9 mouse cellular contexts compared by ENCODE assay signal in the genomic region with DNA sequence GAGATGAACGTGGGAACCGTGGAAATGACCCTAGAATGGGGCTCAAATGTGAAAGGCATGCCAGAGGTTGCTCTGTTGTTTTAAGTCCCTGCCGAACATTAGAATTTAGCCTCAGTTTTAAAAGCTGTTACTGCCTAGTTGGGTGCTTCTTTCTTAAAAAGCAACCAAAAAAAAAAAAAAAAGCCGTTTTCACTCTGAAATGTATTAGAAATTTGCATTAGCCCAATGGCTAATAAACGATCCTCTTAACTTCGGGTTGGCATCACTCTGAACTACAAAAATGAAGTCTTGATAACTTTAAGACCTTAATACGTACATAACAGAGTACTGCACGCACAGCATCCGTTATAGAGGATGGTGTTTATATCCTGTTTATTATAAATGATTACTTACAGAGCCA. TPM values are rescaled to one million over a fixed set of nuclear protein-coding genes. Genes with fewer than 3 reads are reported as not detected.
DNase-seq lines count a peak whose midpoint lies in the region; ATAC-seq and TF ChIP-seq lines count a peak whose summit lies in the region.
"Had no signal": no experiment of that assay in that cellular context is flagged by ENCODE, and none has a peak within 500 bp of the region (broad histone marks: within the 10 kb centered on the region; RNA-seq: fewer than 3 reads in every experiment).

No protein-coding gene starts in this region.

- no peaks in the 10 kb centered on the region for H3K9me3 ChIP-seq in heart, embryonic 16.5 days (replicated peaks; ENCODE audit: control insufficient read depth, low read length)
- no peaks in the 10 kb centered on the region for H3K9me3 ChIP-seq in ES-E14 (ENCODE audit: control insufficient read depth, insufficient read depth, low read depth, low read length)
- no peaks in the 10 kb centered on the region for H3K9me3 ChIP-seq in hindbrain, embryonic 12.5 days (replicated peaks)
- no peaks in the 10 kb centered on the region for H3K9me3 ChIP-seq in midbrain, embryonic 13.5 days

- no peaks in the 10 kb centered on the region for H3K36me3 ChIP-seq in heart, embryonic 16.5 days (ENCODE audit: control insufficient read depth, insufficient read depth)
- no peaks in the 10 kb centered on the region for H3K36me3 ChIP-seq in ES-E14 (ENCODE audit: control insufficient read depth, insufficient read depth, low read length, poor library complexity, severe bottlenecking)
- H3K36me3 ChIP-seq in hindbrain, embryonic 12.5 days, result no peaks in the 10 kb centered on the region
- H3K36me3 ChIP-seq in midbrain, embryonic 13.5 days, result no peaks in the 10 kb centered on the region

- WGBS in heart, embryonic 16.5 days, result 10% methylated on average over 9 of the region's 9 CpGs
- WGBS in hindbrain, embryonic 12.5 days, result 11% methylated on average over 9 of the region's 9 CpGs
- 7% methylated on average over 9 of the region's 9 CpGs for WGBS in midbrain, embryonic 13.5 days

- no peak for ATAC-seq in heart, embryonic 16.5 days (replicated peaks; ENCODE audit: extremely low read depth, insufficient read depth, low FRiP score)
- ATAC-seq in hindbrain, embryonic 12.5 days (ENCODE audit: low FRiP score), result no peak
- ATAC-seq in midbrain, embryonic 13.5 days, result no peak

- no peaks in the 10 kb centered on the region for H3K27me3 ChIP-seq in heart, embryonic 16.5 days (ENCODE audit: control insufficient read depth, insufficient read depth, low read length)
- no peaks in the 10 kb centered on the region for H3K27me3 ChIP-seq in hindbrain, embryonic 12.5 days
- no peaks in the 10 kb centered on the region for H3K27me3 ChIP-seq in midbrain, embryonic 13.5 days

- peak overlapping the region; percentile 74 for H3K4me3 ChIP-seq in heart, embryonic 16.5 days (ENCODE audit: low read length)
- peak overlapping the region; percentile 84 to 94 for H3K4me3 ChIP-seq in ES-E14 (ENCODE audit: insufficient read depth in 1 of 2, low read depth in 1 of 2, low read length in 2 of 2, poor library complexity in 1 of 2, severe bottlenecking in 1 of 2)
- H3K4me3 ChIP-seq in hindbrain, embryonic 12.5 days, result peak overlapping the region; percentile 95
- H3K4me3 ChIP-seq in midbrain, embryonic 13.5 days (replicated peaks), result peak overlapping the region; percentile 93

- peak overlapping the region; percentile 97 for H3K9ac ChIP-seq in heart, embryonic 16.5 days (ENCODE audit: low read length)
- peak overlapping the region; percentile 70 for H3K9ac ChIP-seq in ES-E14 (ENCODE audit: insufficient read depth, low read depth, low read length, poor library complexity, severe bottlenecking)
- H3K9ac ChIP-seq in hindbrain, embryonic 12.5 days, result peak overlapping the region; percentile 97
- peak overlapping the region; percentile 96 for H3K9ac ChIP-seq in midbrain, embryonic 13.5 days (replicated peaks)

- DNase-seq in heart, adult 8-10 months (ENCODE audit: low spot score), result no peak
- no peak for DNase-seq in ES-E14 (ENCODE audit: low read depth, low spot score)
- DNase-seq in layer of hippocampus, adult 9-11 months, result no peak
- no peak for DNase-seq in retina, embryonic 14.5 days (ENCODE audit: low spot score)
- DNase-seq in spleen, postnatal 10 days (ENCODE audit: low spot score in 2 of 2), result no peak

- in situ Hi-C loops in ES-E14 (cut with MboI; ENCODE audit: low sequenced_read_pairs in 2 of 2, unreplicated experiment in 2 of 2), result no loop called here

- peak overlapping the region; percentile 71 for H3K4me2 ChIP-seq in heart, embryonic 16.5 days (ENCODE audit: low read depth, low read length)
- H3K4me2 ChIP-seq in hindbrain, embryonic 12.5 days (replicated peaks), result peak overlapping the region; percentile 61
- H3K4me2 ChIP-seq in midbrain, embryonic 13.5 days (replicated peaks), result peak overlapping the region; percentile 76

- H3K27ac ChIP-seq in heart, embryonic 16.5 days (ENCODE audit: low read length), result peak overlapping the region; percentile 99
- no peak overlapping the region for H3K27ac ChIP-seq in ES-E14 (ENCODE audit: insufficient read depth, low read depth, low read length, poor library complexity, severe bottlenecking)
- H3K27ac ChIP-seq in hindbrain, embryonic 12.5 days, result peak overlapping the region; percentile 100
- peak overlapping the region; percentile 99 for H3K27ac ChIP-seq in midbrain, embryonic 13.5 days

- peaks cover 9% of the 10 kb centered on the region for H3K4me1 ChIP-seq in heart, embryonic 16.5 days (ENCODE audit: control insufficient read depth, insufficient read depth, low read length)
- 0 out of 4 replicates have a peak, but pooled peaks cover 0 to 3% of the 10 kb centered on the region in 2 experiments for H3K4me1 ChIP-seq in ES-E14 (ENCODE audit: control insufficient read depth in 2 of 2, insufficient read depth in 2 of 2, low read length in 2 of 2, poor library complexity in 1 of 2)
- peaks cover 15% of the 10 kb centered on the region for H3K4me1 ChIP-seq in hindbrain, embryonic 12.5 days
- H3K4me1 ChIP-seq in midbrain, embryonic 13.5 days (replicated peaks), result peaks cover 19% of the 10 kb centered on the region

TF ChIP-seq in ES-E14, 5 proteins besides CTCF, POLR2A, EP300 and RAD21:
- TF ChIP-seq ZNF384 (IDR thresholded peaks at IDR 0.05; ENCODE audit: low read depth, low read length), result no peak
- no peak for TF ChIP-seq ZC3H11A (IDR thresholded peaks at IDR 0.05; ENCODE audit: borderline replicate concordance, low read depth, low read length)

RNA-seq across cellular contexts. Expression of a gene that starts 1.7 kb away (rescaled TPM):
- polyA plus RNA-seq in heart, embryonic 16.5 days (2015; fragmentation: Nextera tagmentation; extraction: Ambion mirVana), result 53.4 and 61.9 TPM in 2 replicates
- 10 to 100 TPM; 40.6 to 52.9 (median 50.9) TPM for total RNA-seq in heart, adult 8-10 months (2022)
- 26.7 and 28.4 TPM in 2 replicates for total RNA-seq in ES-E14 (2012; rRNA removed)
- 41.4 and 46.7 TPM in 2 replicates for polyA plus RNA-seq in hindbrain, embryonic 12.5 days (2016; fragmentation: Nextera tagmentation; extraction: Ambion mirVana)
- 50.3 and 51.3 TPM in 2 replicates for polyA plus RNA-seq in midbrain, embryonic 13.5 days (2015; fragmentation: Nextera tagmentation; extraction: Ambion mirVana)

RNA-seq across cellular contexts. Expression of a gene that starts 54.4 kb away (rescaled TPM):
- 10.2 and 10.7 TPM in 2 replicates for polyA plus RNA-seq in heart, embryonic 16.5 days (2015; fragmentation: Nextera tagmentation; extraction: Ambion mirVana)
- total RNA-seq in heart, adult 8-10 months (2022), result under 1 TPM; 0.22 to 0.37 (median 0.26) TPM
- total RNA-seq in ES-E14 (2012; rRNA removed), result 12.5 and 17.5 TPM in 2 replicates
- polyA plus RNA-seq in hindbrain, embryonic 12.5 days (2016; fragmentation: Nextera tagmentation; extraction: Ambion mirVana), result 5.0 and 5.3 TPM in 2 replicates
- polyA plus RNA-seq in midbrain, embryonic 13.5 days (2015; fragmentation: Nextera tagmentation; extraction: Ambion mirVana), result 5.6 and 12.0 TPM in 2 replicates
- total RNA-seq: granulocyte monocyte progenitor cell, adult 5-6 weeks had no signal
